Mouse (Mus musculus): Measurements from ENCODE around the gene Phospho2.

GRCm38 (mm10) chr2:69828031-69828430, 38.6 kb downstream of the Phospho2 start:
- TF ChIP-seq HCFC1 (IDR thresholded peaks at IDR 0.05; ENCODE audit: borderline replicate concordance, insufficient read depth, low read length) (no peak), CHD2 (IDR thresholded peaks at IDR 0.05; ENCODE audit: low read depth, low read length) (no peak)
